In genomic region chr9:41273839-41274271, GRCm38 (mm10) we compare ENCODE assay signal across 9 mouse cellular contexts.
DNase-seq lines count a peak whose midpoint lies in the region; ATAC-seq and TF ChIP-seq lines count a peak whose summit lies in the region.
"Had no signal": no experiment of that assay in that cellular context is flagged by ENCODE, and none has a peak within 500 bp of the region (broad histone marks: within the 10 kb centered on the region; RNA-seq: fewer than 3 reads in every experiment).

No protein-coding gene starts in this region.

- no peak overlapping the region for H3K27ac ChIP-seq in left cerebral cortex, adult 2 months
- peak overlapping the region; percentile 85 for H3K27ac ChIP-seq in embryonic facial prominence, embryonic 14.5 days (replicated peaks; ENCODE audit: low read depth, low read length)
- H3K27ac ChIP-seq in hindbrain, embryonic 16.5 days (ENCODE audit: low read depth, low read length), result peak overlapping the region; percentile 82
- peak overlapping the region; percentile 96 for H3K27ac ChIP-seq in neural tube, embryonic 13.5 days (replicated peaks)

- no peaks in the 10 kb centered on the region; the same call in 1 of the 2 replicates for H3K9me3 ChIP-seq in embryonic facial prominence, embryonic 14.5 days (ENCODE audit: control insufficient read depth, low read length)
- H3K9me3 ChIP-seq in hindbrain, embryonic 16.5 days (ENCODE audit: control insufficient read depth, low read length), result no peaks in the 10 kb centered on the region
- no peaks in the 10 kb centered on the region; the same call in 1 of the 2 replicates for H3K9me3 ChIP-seq in neural tube, embryonic 13.5 days

- DNase-seq in left cerebral cortex, adult 2 months (ENCODE audit: extremely low spot score in 1 of 2, low spot score in 2 of 2), result no peak
- no peak for DNase-seq in left cerebral cortex, postnatal 25 days (ENCODE audit: low spot score in 2 of 2)
- DNase-seq in embryonic facial prominence, embryonic 14.5 days (ENCODE audit: low spot score), result peak; percentile 18
- no peak for DNase-seq in cerebellum, adult 18-20 months
- DNase-seq in embryo, embryonic 10 days (ENCODE audit: low spot score), result no peak
- DNase-seq in cerebellum, postnatal 4 days (ENCODE audit: low spot score in 2 of 2), result no peak

- H3K9ac ChIP-seq in embryonic facial prominence, embryonic 14.5 days (ENCODE audit: low read depth, low read length), result peak overlapping the region; percentile 62
- H3K9ac ChIP-seq in hindbrain, embryonic 16.5 days (ENCODE audit: low read depth, low read length), result peak overlapping the region; percentile 61
- peak overlapping the region; percentile 79 for H3K9ac ChIP-seq in neural tube, embryonic 13.5 days

- intact Hi-C loops in left cerebral cortex, adult 2 months (cut with DNase I), result no loop called here
- intact Hi-C loops in left cerebral cortex, postnatal 25 days (cut with DNase I), result no loop called here

- peak overlapping the region; percentile 73 for H3K4me2 ChIP-seq in embryonic facial prominence, embryonic 14.5 days (ENCODE audit: low read depth, low read length)
- peak overlapping the region; percentile 72 for H3K4me2 ChIP-seq in hindbrain, embryonic 16.5 days (ENCODE audit: low read length)
- H3K4me2 ChIP-seq in neural tube, embryonic 13.5 days, result peak overlapping the region; percentile 71

- no peaks in the 10 kb centered on the region for H3K27me3 ChIP-seq in embryonic facial prominence, embryonic 14.5 days (replicated peaks; ENCODE audit: control insufficient read depth, insufficient read depth, low read length)
- H3K27me3 ChIP-seq in hindbrain, embryonic 16.5 days (replicated peaks; ENCODE audit: control insufficient read depth, insufficient read depth, low read length), result no peaks in the 10 kb centered on the region
- H3K27me3 ChIP-seq in neural tube, embryonic 13.5 days, result no peaks in the 10 kb centered on the region
- H3K27me3 ChIP-seq: Patski had no signal

- peak; percentile 59; the same call in 1 of the 2 replicates for ATAC-seq in embryonic facial prominence, embryonic 14.5 days (ENCODE audit: low read depth)
- peak; percentile 77 for ATAC-seq in hindbrain, embryonic 16.5 days
- ATAC-seq in neural tube, embryonic 13.5 days (ENCODE audit: low read depth), result peak; percentile 68
- ATAC-seq: Patski had no signal

- no peaks in the 10 kb centered on the region for H3K36me3 ChIP-seq in embryonic facial prominence, embryonic 14.5 days (ENCODE audit: control insufficient read depth, insufficient read depth, low read length)
- H3K36me3 ChIP-seq in hindbrain, embryonic 16.5 days (ENCODE audit: control insufficient read depth, insufficient read depth, low read length), result no peaks in the 10 kb centered on the region
- H3K36me3 ChIP-seq in neural tube, embryonic 13.5 days, result no peaks in the 10 kb centered on the region

- peak overlapping the region; percentile 46 for H3K4me3 ChIP-seq in left cerebral cortex, adult 2 months
- peak overlapping the region; percentile 43 for H3K4me3 ChIP-seq in embryonic facial prominence, embryonic 14.5 days (ENCODE audit: low read depth, low read length)
- peak overlapping the region; percentile 42 for H3K4me3 ChIP-seq in hindbrain, embryonic 16.5 days (ENCODE audit: low read length)
- peak overlapping the region; percentile 37 for H3K4me3 ChIP-seq in neural tube, embryonic 13.5 days

- 8% methylated on average over 13 of the region's 13 CpGs for WGBS in embryonic facial prominence, embryonic 14.5 days
- WGBS in hindbrain, embryonic 16.5 days, result under 1% methylated on average over 13 of the region's 13 CpGs
- WGBS in neural tube, embryonic 13.5 days, result 6% methylated on average over 13 of the region's 13 CpGs

- H3K4me1 ChIP-seq in embryonic facial prominence, embryonic 14.5 days (ENCODE audit: control insufficient read depth, insufficient read depth, low read length), result peaks cover 10% of the 10 kb centered on the region
- peaks cover 12% of the 10 kb centered on the region for H3K4me1 ChIP-seq in hindbrain, embryonic 16.5 days (ENCODE audit: control insufficient read depth, insufficient read depth, low read depth, low read length)
- H3K4me1 ChIP-seq in neural tube, embryonic 13.5 days (replicated peaks), result peaks cover 22% of the 10 kb centered on the region

- TF ChIP-seq CTCF in left cerebral cortex, adult 2 months (IDR thresholded peaks at IDR 0.05), result no peak
